Comparison of ENCODE assay signal across 23 mouse cellular contexts in the genomic region with DNA sequence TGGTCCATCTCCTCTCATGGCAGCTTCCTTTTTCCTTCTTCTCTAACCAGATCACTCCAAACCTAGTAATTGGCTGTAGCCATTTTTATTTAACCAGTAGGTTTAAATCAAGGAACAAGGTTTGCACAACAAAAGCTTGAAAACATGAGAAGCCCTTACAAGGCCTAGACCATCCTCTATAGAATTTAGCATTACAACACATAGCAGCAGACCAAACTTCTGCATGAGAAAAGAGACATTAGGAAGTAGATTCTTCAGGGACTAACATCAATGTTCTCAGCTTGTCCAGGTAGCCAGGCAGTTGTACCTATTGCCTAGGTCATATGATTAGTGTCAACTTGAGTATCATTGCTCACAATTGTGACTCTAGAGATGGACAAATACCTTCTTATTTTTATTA.
"Had no signal": no experiment of that assay in that cellular context is flagged by ENCODE, and none has a peak within 500 bp of the region (broad histone marks: within the 10 kb centered on the region; RNA-seq: fewer than 3 reads in every experiment).

No protein-coding gene starts in this region.

- H3K9me3 ChIP-seq: embryonic facial prominence, embryonic 10.5 days; embryonic facial prominence, embryonic 12.5 days; embryonic facial prominence, embryonic 13.5 days; embryonic facial prominence, embryonic 15.5 days; forebrain, embryonic 10.5 days; forebrain, embryonic 12.5 days; forebrain, embryonic 13.5 days; forebrain, embryonic 15.5 days; heart, embryonic 10.5 days had no signal

- H3K9ac ChIP-seq: embryonic facial prominence, embryonic 12.5 days; embryonic facial prominence, embryonic 13.5 days; embryonic facial prominence, embryonic 15.5 days; forebrain, embryonic 12.5 days; forebrain, embryonic 13.5 days; forebrain, embryonic 15.5 days; forebrain, postnatal 0 days had no signal

- H3K4me1 ChIP-seq: embryonic facial prominence, embryonic 10.5 days; embryonic facial prominence, embryonic 12.5 days; embryonic facial prominence, embryonic 13.5 days; embryonic facial prominence, embryonic 15.5 days; forebrain, embryonic 10.5 days; forebrain, embryonic 12.5 days; forebrain, embryonic 13.5 days; forebrain, embryonic 15.5 days; heart, embryonic 10.5 days had no signal

- H3K27ac ChIP-seq: embryonic facial prominence, embryonic 10.5 days; embryonic facial prominence, embryonic 12.5 days; embryonic facial prominence, embryonic 13.5 days; embryonic facial prominence, embryonic 15.5 days; forebrain, embryonic 10.5 days; forebrain, embryonic 12.5 days; forebrain, embryonic 13.5 days; forebrain, embryonic 15.5 days; gastrocnemius, adult 2 months; heart, adult 2 months; heart, embryonic 10.5 days had no signal

- DNase-seq: cerebellum, adult 9-11 months; cerebellum, postnatal 10 days; cerebellum, postnatal 14 days; cerebellum, postnatal 25 days; cerebellum, postnatal 36 days; embryo, embryonic 11 days; forebrain, postnatal 0 days; gastrocnemius, adult 2 months; gastrocnemius, postnatal 10 days; gastrocnemius, postnatal 14 days; gastrocnemius, postnatal 25 days; gastrocnemius, postnatal 36 days; heart, adult 2 months had no signal

- H3K4me3 ChIP-seq: embryonic facial prominence, embryonic 10.5 days; embryonic facial prominence, embryonic 12.5 days; embryonic facial prominence, embryonic 13.5 days; embryonic facial prominence, embryonic 15.5 days; erythroblast, embryonic 14.5 days; forebrain, embryonic 10.5 days; forebrain, embryonic 12.5 days; forebrain, embryonic 13.5 days; forebrain, embryonic 15.5 days; gastrocnemius, adult 2 months; heart, adult 2 months; heart, embryonic 10.5 days had no signal

- H3K36me3 ChIP-seq: embryonic facial prominence, embryonic 10.5 days; embryonic facial prominence, embryonic 12.5 days; embryonic facial prominence, embryonic 13.5 days; embryonic facial prominence, embryonic 15.5 days; forebrain, embryonic 10.5 days; forebrain, embryonic 12.5 days; forebrain, embryonic 15.5 days; heart, embryonic 10.5 days had no signal
